Mouse (Mus musculus) heart, adult 2 months (tissue): ENCODE data around the gene Zfp281. TPM values are rescaled to one million over a fixed set of nuclear protein-coding genes. Genes with fewer than 3 reads are reported as not detected.

Experiments
- DNase-seq, 2 experiments: peaks; one replicate each; pipeline ENCODE4 v3.0.0; 2021
- H3K27ac ChIP-seq: fragments of 200-600 bp; 2 replicates; pipeline ENCODE4 v1.8.1; 2022
- H3K27me3 ChIP-seq: fragments of 200-500 bp; 2 replicates; pipeline ENCODE4 v1.6.1; 2012; ENCODE audit warnings: mild to moderate bottlenecking, low read length, inconsistent platforms, mixed read lengths; ENCODE audit not compliant: control insufficient read depth, insufficient read depth
- H3K36me3 ChIP-seq: fragments of 200-500 bp; 2 replicates; pipeline ENCODE4 v1.6.1; 2012; ENCODE audit warnings: low read length, inconsistent platforms; ENCODE audit not compliant: control insufficient read depth, insufficient read depth
- H3K4me1 ChIP-seq: fragments of 200-500 bp; 2 replicates; pipeline ENCODE4 v1.6.1; 2011; ENCODE audit warnings: low read length; ENCODE audit not compliant: control insufficient read depth, insufficient read depth
- H3K4me3 ChIP-seq: fragments of 200-600 bp; 2 replicates; pipeline ENCODE4 v1.8.1; 2022
- H3K79me2 ChIP-seq: fragments of 200-500 bp; replicated peaks from 2 replicates; pipeline ENCODE4 v1.6.1; 2012; ENCODE audit warnings: mild to moderate bottlenecking, inconsistent platforms, low read length, moderate library complexity, mixed read lengths; ENCODE audit not compliant: control insufficient read depth, insufficient read depth
- H3K9ac ChIP-seq: fragments of 200-500 bp; 2 replicates; pipeline ENCODE4 v1.6.1; 2012; ENCODE audit warnings: low read depth, mild to moderate bottlenecking, control low read depth, inconsistent platforms, low read length, mixed read lengths
- CTCF ChIP-seq: fragments of 200-600 bp; IDR thresholded peaks from 2 replicates; pipeline ENCODE4 v1.8.1; 2022; ENCODE audit warnings: antibody characterized with exemption, mild to moderate bottlenecking, moderate library complexity
- EP300 ChIP-seq: fragments of 200-500 bp; IDR thresholded peaks from 2 replicates; pipeline ENCODE4 v1.6.1; 2011; ENCODE audit warnings: low read depth, low read length, control low read depth; ENCODE audit not compliant: insufficient read depth
- POLR2A ChIP-seq: fragments of 200-500 bp; IDR thresholded peaks from 2 replicates; pipeline ENCODE4 v1.6.1; 2011; ENCODE audit warnings: mild to moderate bottlenecking, low read depth, low read length, control low read depth; ENCODE audit not compliant: insufficient read depth
- WGBS: fragments of 180-500 bp; shearing (Covaris S2); methylation state at CpG from one replicate; pipeline ENCODE4 v1.1.7; 2018; 5-methylcytosine and 5-hydroxymethylcytosine counted together
- intact Hi-C: fragments of 180-260 bp; cut with DNase I; formaldehyde crosslinking; loops from one replicate; pipeline ENCODE4 v1.15.1; 2025
- polyA plus RNA-seq: library from polyadenylated mRNA; depleted of rRNA; stranded (reverse); fragments of >200 nt; gene quantifications from 2 replicates; pipeline ENCODE4 v1.2.3, GENCODE M21; 2012; rRNA removed
- total RNA-seq, 2 experiments: library from RNA; stranded (reverse); gene quantifications; 2 replicates each; pipeline ENCODE4 v1.2.3; 2021

The Zfp281 gene
- total and polyA plus RNA-seq, 3 experiments = 2.1 to 10.1 (median 9.9) TPM

DNA sequence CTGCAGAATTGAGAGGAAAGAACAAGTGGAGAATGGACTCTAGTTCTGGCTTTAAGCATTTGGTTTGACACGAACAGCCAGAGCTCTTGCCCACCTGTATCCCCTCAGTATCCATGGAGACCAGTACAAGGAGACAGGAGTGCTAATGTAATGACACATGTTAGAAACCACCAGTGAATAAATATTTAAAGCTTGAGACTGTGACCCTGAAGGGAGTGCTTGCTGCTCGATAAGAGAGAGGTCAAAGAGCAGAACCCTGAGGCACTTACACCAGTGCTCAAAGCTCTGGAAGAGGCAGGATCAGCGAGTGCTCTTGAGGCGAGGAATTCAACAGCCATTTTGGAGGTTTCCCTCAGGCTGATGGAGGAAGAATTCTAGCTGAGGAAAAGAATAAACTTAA, 54.1 kb downstream of the Zfp281 start:
- no peaks in the 10 kb centered on the region for H3K36me3 ChIP-seq
- H3K9ac ChIP-seq = no peak overlapping the region
- TF ChIP-seq EP300 (no peak), CTCF (no peak), POLR2A (no peak)
- H3K27me3 ChIP-seq = no peaks in the 10 kb centered on the region
- WGBS = 75% methylated on average over 4 of the region's 4 CpGs
- no peaks in the 10 kb centered on the region for H3K79me2 ChIP-seq
- no peak overlapping the region for H3K27ac ChIP-seq
- intact Hi-C loops = no loop called here
- no peak overlapping the region for H3K4me3 ChIP-seq
- peaks cover 2% of the 10 kb centered on the region for H3K4me1 ChIP-seq
- DNase-seq = no peak

Other genes with a start within 250 kb of the Zfp281 start
- 10 to 100 TPM; 11.8 to 14.1 TPM for gene Ddx59, start 209.6 kb upstream of the Zfp281 start, total RNA-seq
- 4.2 and 7.0 TPM in 2 replicates for gene Ddx59, start 209.6 kb upstream of the Zfp281 start, polyA plus RNA-seq
- under 1 TPM; 0.08 to 0.30 TPM for gene Kif14, start 158.6 kb upstream of the Zfp281 start, total RNA-seq
- gene Kif14, start 158.6 kb upstream of the Zfp281 start, polyA plus RNA-seq = 0.02 and 0.03 TPM in 2 replicates